Mouse (Mus musculus): ENCODE data around the gene Clstn2.

Gene Clstn2

GRCm38 (mm10) chr9:97950378-97951006 lies 82.5 kb downstream of the Clstn2 start:
- no peak for DNase-seq (ENCODE audit: low spot score)

GRCm38 (mm10) chr9:97919326-97919725 lies 113.7 kb downstream of the Clstn2 start:
- no peak for DNase-seq (ENCODE audit: low spot score)

GRCm38 (mm10) chr9:97891415-97891814 lies 141.6 kb downstream of the Clstn2 start:
- DNase-seq (ENCODE audit: low spot score) = no peak

- DNase-seq (ENCODE audit: low spot score) = no peak
Measured at GRCm38 (mm10) chr9:97883336-97883735, 149.6 kb downstream of the Clstn2 start.

GRCm38 (mm10) chr9:97867013-97867700 lies 165.8 kb downstream of the Clstn2 start:
- no peak for DNase-seq (ENCODE audit: low spot score)

- no peak for DNase-seq (ENCODE audit: low spot score)
Measured at GRCm38 (mm10) chr9:97852859-97853258, 180.1 kb downstream of the Clstn2 start.

- no peak for DNase-seq (ENCODE audit: low spot score)
Measured at GRCm38 (mm10) chr9:97847873-97848838, 184.8 kb downstream of the Clstn2 start.

GRCm38 (mm10) chr9:97842054-97842453 lies 190.9 kb downstream of the Clstn2 start:
- no peak for DNase-seq (ENCODE audit: low spot score)

- no peak for DNase-seq (ENCODE audit: low spot score)
Measured at GRCm38 (mm10) chr9:97831216-97831615, 201.8 kb downstream of the Clstn2 start.

GRCm38 (mm10) chr9:97829919-97830318 lies 203.1 kb downstream of the Clstn2 start:
- DNase-seq (ENCODE audit: low spot score) = no peak

- no peak for DNase-seq (ENCODE audit: low spot score)
Measured at GRCm38 (mm10) chr9:97827689-97828088, 205.3 kb downstream of the Clstn2 start.

GRCm38 (mm10) chr9:97826077-97826947 lies 206.7 kb downstream of the Clstn2 start:
- no peak for DNase-seq (ENCODE audit: low spot score)

- DNase-seq (ENCODE audit: low spot score) = no peak
Measured at GRCm38 (mm10) chr9:97817116-97817515, 215.9 kb downstream of the Clstn2 start.

GRCm38 (mm10) chr9:97816143-97816805 lies 216.7 kb downstream of the Clstn2 start:
- DNase-seq (ENCODE audit: low spot score) = no peak

- no peak for DNase-seq (ENCODE audit: low spot score)
Measured at GRCm38 (mm10) chr9:97813157-97813556, 219.8 kb downstream of the Clstn2 start.

GRCm38 (mm10) chr9:97807031-97807430 lies 225.9 kb downstream of the Clstn2 start:
- DNase-seq (ENCODE audit: low spot score) = no peak

- no peak for DNase-seq (ENCODE audit: low spot score)
Measured at GRCm38 (mm10) chr9:97793661-97794060, 239.3 kb downstream of the Clstn2 start.

GRCm38 (mm10) chr9:97788151-97788670 lies 244.8 kb downstream of the Clstn2 start:
- no peak for DNase-seq (ENCODE audit: low spot score)

GRCm38 (mm10) chr9:97780032-97780616 lies 252.9 kb downstream of the Clstn2 start:
- DNase-seq (ENCODE audit: low spot score) = no peak

- no peak for DNase-seq (ENCODE audit: low spot score)
Measured at GRCm38 (mm10) chr9:97775770-97776169, 257.2 kb downstream of the Clstn2 start.

All from embryo, embryonic 10 days (tissue).